Mouse (Mus musculus) bone marrow, adult 2 months (tissue): ENCODE data around the gene Rnf5.

Experiments used
- CTCF ChIP-seq: fragments of 200-500 bp; IDR thresholded peaks from 2 replicates; pipeline ENCODE4 v1.5.1; 2011; ENCODE audit warnings: low read length, control low read depth; ENCODE audit not compliant: control insufficient read depth, insufficient read depth
- POLR2A ChIP-seq: fragments of 200-500 bp; IDR thresholded peaks from 2 replicates; pipeline ENCODE4 v1.6.1; 2011; ENCODE audit warnings: low read depth, mild to moderate bottlenecking, control low read depth, low read length, borderline replicate concordance; ENCODE audit not compliant: control insufficient read depth

DNA sequence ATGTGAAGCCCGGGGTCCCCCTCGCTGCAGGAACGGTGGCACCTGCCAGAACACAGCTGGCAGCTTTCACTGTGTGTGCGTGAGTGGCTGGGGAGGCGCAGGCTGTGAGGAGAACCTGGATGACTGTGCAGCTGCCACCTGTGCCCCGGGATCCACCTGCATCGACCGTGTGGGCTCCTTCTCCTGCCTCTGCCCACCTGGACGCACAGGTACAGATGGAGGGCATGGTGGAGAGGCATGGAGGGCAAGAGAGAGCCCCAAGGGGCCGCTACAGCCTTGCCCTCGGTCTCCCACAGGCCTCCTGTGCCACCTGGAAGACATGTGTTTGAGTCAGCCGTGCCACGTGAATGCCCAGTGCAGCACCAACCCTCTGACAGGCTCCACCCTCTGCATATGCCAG lies 35.1 kb downstream of the Rnf5 start:
- no peak for TF ChIP-seq POLR2A
- TF ChIP-seq CTCF: no peak
